Mouse (Mus musculus) splenic B cell, adult 2 months (primary cell): ENCODE measurements around the gene Slc25a25.
"Not testable (repeated sequence)": the region's sequence is repeated elsewhere in the genome, so short reads cannot be mapped to it uniquely, and the experiment has no call there.

ENCODE experiments used
- DNase-seq: peaks from one replicate; pipeline ENCODE4 v3.0.0-alpha.2; 2011; ENCODE audit warnings: low read depth, low spot score
- H3K27me3 ChIP-seq: 2 replicates; pipeline ENCODE4 v1.6.1; 2012; ENCODE audit warnings: mild to moderate bottlenecking, low read length, moderate library complexity, mixed read lengths; ENCODE audit not compliant: control insufficient read depth, poor library complexity, insufficient read depth, severe bottlenecking
- H3K36me3 ChIP-seq: 2 replicates; pipeline ENCODE4 v1.6.1; 2012; ENCODE audit warnings: mild to moderate bottlenecking, low read length, moderate library complexity, mixed read lengths; ENCODE audit not compliant: control insufficient read depth, poor library complexity, insufficient read depth, severe bottlenecking

The Slc25a25 gene

GRCm38 (mm10) chr2:32482351-32482750 lies 31.1 kb upstream of the Slc25a25 start:
- H3K27me3 ChIP-seq: no peaks in the 10 kb centered on the region
- no peaks in the 10 kb centered on the region for H3K36me3 ChIP-seq
- DNase-seq: no peak

DNA sequence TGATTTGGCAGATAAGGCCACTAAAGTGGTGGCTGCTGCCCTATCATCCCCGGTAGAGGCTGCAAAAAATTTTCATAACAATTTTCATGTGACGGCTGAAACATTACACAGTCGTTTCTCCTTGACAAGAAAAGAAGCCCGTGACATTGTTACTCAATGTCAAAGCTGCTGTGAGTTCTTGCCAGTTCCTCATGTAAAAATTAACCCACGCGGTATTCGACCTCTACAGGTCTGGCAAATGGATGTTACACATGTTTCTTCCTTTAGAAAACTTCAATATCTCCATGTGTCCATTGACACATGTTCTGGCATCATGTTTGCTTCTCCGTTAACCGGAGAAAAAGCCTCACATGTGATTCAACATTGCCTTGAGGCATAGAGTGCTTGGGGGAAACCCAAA lies 24.1 kb upstream of the Slc25a25 start:
- not testable (repeated sequence) for DNase-seq, H3K27me3 ChIP-seq, H3K36me3 ChIP-seq

DNA sequence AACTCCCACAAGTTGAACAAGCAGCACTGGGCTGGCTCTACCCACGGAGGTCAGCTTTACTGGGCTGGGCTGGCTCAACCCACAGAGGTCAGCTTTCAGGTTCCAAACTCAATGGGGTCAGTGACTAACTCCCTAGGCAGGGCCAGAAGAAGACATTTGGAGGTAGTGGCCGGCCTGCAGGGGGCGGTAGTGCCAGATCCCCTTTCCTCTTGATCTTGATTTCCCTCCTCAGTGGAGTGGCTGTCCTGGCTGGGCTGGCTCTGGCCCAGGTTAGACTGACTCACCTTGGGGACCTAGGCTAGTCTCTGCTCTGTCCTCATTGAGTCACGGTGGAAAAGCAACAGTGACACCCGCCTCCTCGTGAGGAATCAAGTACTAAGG lies 20.4 kb upstream of the Slc25a25 start:
- H3K36me3 ChIP-seq: no peaks in the 10 kb centered on the region
- peak; percentile 49 for DNase-seq
- H3K27me3 ChIP-seq: no peaks in the 10 kb centered on the region

GRCm38 (mm10) chr2:32471001-32471680 lies 19.9 kb upstream of the Slc25a25 start:
- no peaks in the 10 kb centered on the region for H3K36me3 ChIP-seq
- no peak for DNase-seq
- no peaks in the 10 kb centered on the region for H3K27me3 ChIP-seq

DNA sequence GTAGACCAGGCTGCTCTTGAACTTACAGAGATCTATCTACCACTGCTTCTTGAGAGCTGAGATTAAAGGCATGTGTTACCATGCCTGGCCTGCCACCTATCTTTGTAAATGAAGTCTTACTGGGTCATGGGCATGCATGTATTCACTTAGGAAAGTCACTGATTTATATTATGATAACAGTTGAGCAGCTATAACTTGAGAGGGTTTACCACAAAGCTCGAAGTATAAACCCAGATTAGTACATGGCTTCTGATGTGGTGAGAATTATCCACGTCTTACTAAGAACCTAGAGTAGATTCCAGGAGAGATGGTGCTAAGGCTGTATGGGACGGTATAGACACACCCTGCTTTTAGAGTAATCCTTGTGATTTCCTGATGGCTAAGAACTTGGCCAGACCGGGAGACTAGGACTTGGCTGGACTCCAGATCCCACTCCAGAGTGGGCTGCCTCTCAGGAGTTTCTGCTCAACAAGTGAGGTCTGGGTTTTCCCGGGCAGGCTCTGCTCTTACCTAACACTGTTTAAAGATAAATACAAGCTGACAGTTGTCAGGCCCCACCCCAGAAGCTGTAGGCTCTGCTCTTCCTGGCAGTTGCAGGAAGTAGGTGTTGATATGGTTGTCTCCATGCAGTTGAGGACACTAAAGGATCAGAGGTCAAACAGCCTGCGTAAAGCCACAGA lies 13.1 kb upstream of the Slc25a25 start:
- no peak for DNase-seq
- no peaks in the 10 kb centered on the region for H3K27me3 ChIP-seq
- no peaks in the 10 kb centered on the region for H3K36me3 ChIP-seq

- DNase-seq: no peak
- H3K27me3 ChIP-seq: no peaks in the 10 kb centered on the region
- H3K36me3 ChIP-seq: no peaks in the 10 kb centered on the region
Observed at GRCm38 (mm10) chr2:32463773-32464172, 12.5 kb upstream of the Slc25a25 start.

DNA sequence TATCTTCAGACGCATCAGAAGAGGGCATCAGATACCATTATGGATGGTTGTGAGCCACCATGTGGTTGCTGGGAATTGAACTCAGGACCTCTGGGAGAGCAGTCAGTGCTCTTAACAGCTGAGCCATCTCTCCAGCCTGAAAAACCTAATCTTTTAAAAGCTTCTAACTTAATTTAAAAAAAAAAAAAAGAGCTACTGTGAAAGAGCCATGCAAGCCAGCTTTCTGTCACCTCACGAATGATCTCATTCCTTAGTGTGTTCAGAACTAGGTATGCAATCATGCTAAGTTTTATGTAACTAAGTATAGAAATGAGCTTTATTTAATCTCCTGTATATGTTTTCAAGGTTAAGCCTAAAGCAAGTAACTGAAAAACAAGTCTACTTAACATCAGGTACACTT lies 8.4 kb upstream of the Slc25a25 start:
- no peak for DNase-seq
- no peaks in the 10 kb centered on the region; the same call in 1 of the 2 replicates for H3K36me3 ChIP-seq
- no peaks in the 10 kb centered on the region for H3K27me3 ChIP-seq

GRCm38 (mm10) chr2:32458300-32458699 lies 7.1 kb upstream of the Slc25a25 start:
- no peaks in the 10 kb centered on the region; the same call in 1 of the 2 replicates for H3K36me3 ChIP-seq
- DNase-seq: no peak
- H3K27me3 ChIP-seq: no peaks in the 10 kb centered on the region

GRCm38 (mm10) chr2:32455101-32455500 lies 3.9 kb upstream of the Slc25a25 start:
- no peaks in the 10 kb centered on the region; the same call in 1 of the 2 replicates for H3K36me3 ChIP-seq
- DNase-seq: no peak
- H3K27me3 ChIP-seq: no peaks in the 10 kb centered on the region

DNA sequence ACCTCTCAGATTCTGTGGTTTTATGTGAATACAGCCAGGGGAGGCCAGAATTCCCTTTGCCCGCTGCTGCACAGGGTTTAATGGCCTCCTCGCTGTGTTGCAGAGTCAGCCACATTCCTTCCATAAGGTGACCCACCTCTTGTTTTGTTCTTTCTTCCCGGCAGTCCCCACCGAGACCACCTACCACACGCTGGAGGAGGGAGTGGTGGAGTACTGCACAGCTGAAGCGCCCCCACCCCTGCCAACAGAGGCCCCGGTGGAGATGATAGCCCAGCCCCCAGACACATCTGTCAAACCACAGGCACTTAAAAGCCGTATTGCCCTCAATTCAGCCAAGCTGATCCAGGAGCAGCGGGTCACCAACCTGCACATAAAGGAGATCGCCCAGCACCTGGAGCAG lies 3.4 kb upstream of the Slc25a25 start:
- DNase-seq: no peak
- Histone ChIP-seq H3K36me3 (no peaks in the 10 kb centered on the region; the same call in 1 of the 2 replicates), H3K27me3 (no peaks in the 10 kb centered on the region)

DNA sequence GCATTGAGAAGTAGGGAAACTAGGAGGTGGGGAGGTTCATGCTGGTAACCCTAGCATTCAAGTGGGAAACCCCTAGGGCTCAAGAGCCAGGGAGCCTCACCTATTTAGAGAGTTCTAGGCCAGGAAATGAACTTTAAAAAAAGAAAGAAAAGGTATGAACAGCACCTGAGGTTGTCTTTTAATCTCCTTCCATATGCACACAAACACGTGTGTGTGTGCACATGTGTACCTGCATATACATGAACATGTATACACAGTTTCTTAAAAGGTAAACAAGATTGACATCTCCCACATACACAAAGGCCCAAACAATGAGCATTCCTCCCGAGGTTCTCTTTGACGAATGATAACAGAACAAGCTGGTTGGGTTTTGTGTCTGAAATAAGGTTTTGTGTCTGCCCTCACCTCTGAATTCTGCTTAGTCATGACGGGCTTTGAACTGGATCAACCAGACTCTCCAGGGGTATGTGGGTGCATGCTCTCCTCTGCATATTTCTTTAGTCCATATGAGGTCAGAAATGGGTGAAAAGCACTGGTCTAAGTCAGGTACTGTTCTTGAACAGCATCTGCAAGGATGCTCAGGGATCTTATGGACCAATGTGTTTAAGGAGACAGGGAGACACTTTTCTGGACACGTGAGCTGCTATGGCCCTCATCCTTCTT lies 2.5 kb upstream of the Slc25a25 start:
- H3K36me3 ChIP-seq: no peaks in the 10 kb centered on the region; the same call in 1 of the 2 replicates
- no peak for DNase-seq

GRCm38 (mm10) chr2:32452441-32452971 lies 1.3 kb upstream of the Slc25a25 start:
- DNase-seq: no peak
- Histone ChIP-seq H3K36me3 (no peaks in the 10 kb centered on the region; the same call in 1 of the 2 replicates), H3K27me3 (no peaks in the 10 kb centered on the region)

More for the DNA sequence above, 2.5 kb upstream of the Slc25a25 start:
- no peaks in the 10 kb centered on the region for H3K27me3 ChIP-seq

DNA sequence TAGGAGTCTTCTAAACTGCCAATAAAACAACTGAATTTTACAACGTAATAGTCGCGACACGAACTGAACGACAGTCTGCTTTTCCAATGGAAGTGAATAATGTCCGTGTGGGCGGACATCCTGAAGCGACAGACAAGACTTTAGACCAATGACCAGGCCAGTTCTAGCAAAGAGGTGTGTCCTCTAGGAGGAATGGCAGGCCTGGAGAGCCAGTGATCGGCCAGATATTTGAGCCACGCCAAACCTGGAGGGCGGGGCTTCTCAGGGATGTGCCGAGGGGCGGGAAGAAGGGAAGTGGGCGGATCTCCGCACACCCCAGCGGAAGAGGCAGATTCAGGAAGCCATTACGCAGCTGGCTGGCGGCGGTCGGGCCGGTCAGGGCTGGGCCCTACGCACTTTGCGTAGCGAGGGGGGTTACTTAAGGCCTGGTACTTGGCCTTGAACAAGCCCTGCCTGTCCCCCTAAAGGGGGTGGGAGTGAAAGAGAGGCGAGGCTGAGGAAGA lies 676 bp upstream of the Slc25a25 start:
- no peaks in the 10 kb centered on the region for H3K27me3 ChIP-seq
- H3K36me3 ChIP-seq: no peaks in the 10 kb centered on the region; the same call in 1 of the 2 replicates
- peak; percentile 99 for DNase-seq

DNA sequence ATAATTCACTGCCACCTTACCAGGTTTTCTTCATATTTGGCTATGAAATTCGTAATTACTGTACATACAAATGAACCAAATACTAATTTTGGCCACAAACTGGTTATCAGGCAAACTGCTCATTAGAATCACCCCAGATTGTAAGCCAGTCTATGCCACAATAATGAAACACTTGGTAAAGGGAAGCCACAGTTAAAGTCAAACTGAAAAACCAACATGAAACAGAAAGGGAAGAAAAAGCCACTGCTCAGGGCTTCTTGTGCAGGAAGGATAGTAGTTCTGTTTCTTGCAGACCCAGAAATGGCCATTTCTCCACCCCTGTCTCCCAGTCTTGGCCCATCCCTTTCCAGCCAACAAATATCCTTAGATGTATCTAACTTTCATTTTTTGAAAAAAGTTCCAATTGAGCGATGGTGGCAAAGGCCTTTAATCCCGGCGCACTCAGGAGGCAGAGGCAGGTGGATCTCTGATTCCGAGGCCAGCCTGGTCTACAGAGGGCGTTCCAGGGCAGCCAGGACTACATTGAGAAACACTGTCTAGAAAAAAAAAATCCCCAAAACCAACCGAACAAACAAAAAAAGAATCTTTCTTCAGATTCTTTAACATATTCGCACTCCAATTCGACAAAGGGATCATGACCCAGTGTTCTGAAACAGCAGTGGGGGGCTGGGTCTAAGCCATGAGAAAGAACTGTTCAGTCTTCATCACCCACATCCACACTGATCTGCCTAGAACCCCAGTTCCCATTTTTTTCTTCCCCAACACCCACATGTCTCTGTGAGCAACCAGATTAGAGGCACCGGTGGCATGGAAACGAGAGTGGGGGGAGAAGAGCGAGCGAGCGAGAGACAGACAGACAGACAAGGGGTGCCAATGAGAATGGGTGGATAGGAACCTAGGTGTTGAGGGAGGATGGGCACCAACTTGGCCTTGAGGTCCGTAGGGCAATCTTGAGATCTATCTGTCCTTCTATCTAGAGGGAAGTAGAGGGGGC lies 1.2 kb downstream of the Slc25a25 start, which contains the start of gene Naif1:
Gene Naif1 (plus strand): TSS at position 697 of the 994 bp plus-strand sequence.
- 0 out of 2 replicates have a peak, but pooled peaks cover 3% of the 10 kb centered on the region for H3K36me3 ChIP-seq
- DNase-seq: peak; percentile 44
- no peaks in the 10 kb centered on the region for H3K27me3 ChIP-seq
